Mouse (Mus musculus) lung, adult 2 months (tissue): ENCODE data around the gene Canx.

Source experiments
- CTCF ChIP-seq: fragments of 200-500 bp; IDR thresholded peaks from 2 replicates; pipeline ENCODE4 v1.5.1; 2011; ENCODE audit warnings: mild to moderate bottlenecking, low read length, control low read depth; ENCODE audit not compliant: insufficient read depth
- POLR2A ChIP-seq: fragments of 200-500 bp; IDR thresholded peaks from 2 replicates; pipeline ENCODE4 v1.6.1; 2011; ENCODE audit warnings: low read depth, mild to moderate bottlenecking, control low read depth, low read length, borderline replicate concordance; ENCODE audit errors: extremely low read depth

DNA sequence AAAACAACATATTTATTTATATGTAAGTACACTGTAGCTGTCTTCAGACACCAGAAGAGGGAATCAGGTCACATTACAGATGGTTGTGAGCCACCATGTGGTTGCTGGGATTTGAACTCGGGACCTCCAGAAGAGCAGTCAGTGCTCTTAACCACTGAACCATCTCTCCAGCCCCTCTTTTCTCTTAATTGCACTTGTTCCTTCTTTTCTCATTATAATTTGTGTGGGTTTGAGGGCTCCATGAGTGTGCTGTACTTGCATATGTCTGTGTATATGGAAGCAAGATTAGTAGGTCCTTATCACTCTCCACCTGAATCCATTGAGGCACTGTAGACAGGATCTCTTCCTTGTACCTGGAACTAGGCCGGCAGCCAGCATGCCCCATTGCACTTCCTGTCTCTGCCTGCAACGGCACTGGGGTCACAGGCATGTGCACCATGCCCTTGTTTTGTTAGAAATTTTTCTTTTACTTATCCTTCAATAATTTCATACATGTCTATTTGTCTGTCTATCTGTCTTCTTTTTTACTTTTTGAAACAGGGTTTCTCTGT is 2.7 kb upstream of the Canx start:
- TF ChIP-seq POLR2A (no peak), CTCF (no peak)
